Mouse (Mus musculus): ENCODE measurements around the gene Rcc2. TPM values are rescaled to one million over a fixed set of nuclear protein-coding genes. Genes with fewer than 3 reads are reported as not detected.
A peak's percentile ranks its signal among the peaks of the same experiment; 100 is the strongest.

Rcc2 gene
- polyA plus RNA-seq, 1 experiment from 2014 or later = 29.0 TPM

DNA sequence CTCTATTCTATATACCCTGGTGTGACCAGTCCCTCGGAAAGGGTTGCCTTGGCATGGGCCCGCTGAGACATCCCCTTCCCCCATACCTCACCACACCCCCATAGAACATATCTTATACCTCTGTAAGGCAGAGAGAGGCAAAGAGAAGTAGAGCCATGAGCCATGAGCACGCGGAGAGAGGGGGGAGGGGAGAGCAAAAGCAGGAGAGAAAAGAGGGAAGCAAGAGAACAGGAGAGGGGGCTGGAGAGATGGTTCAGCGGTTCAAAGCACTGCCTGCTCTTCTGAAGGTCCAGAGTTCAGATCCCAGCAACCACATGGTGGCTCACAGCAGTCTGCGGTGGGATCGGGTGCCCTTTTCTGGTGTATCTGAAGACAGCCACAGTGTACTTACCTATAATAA lies 8.9 kb upstream of the Rcc2 start:
- 65% methylated on average over 7 of the region's 7 CpGs for WGBS
- Histone ChIP-seq H3K36me3 (no peaks in the 10 kb centered on the region), H3K27me3 (ENCODE audit: insufficient read depth, poor library complexity, severe bottlenecking) (peaks cover 12% of the 10 kb centered on the region; the same call in 1 of the 2 replicates), H3K27ac (no peak overlapping the region), H3K4me3 (no peak overlapping the region), H3K4me1 (peaks cover 18% of the 10 kb centered on the region), H3K9me3 (no peaks in the 10 kb centered on the region)
- no peak for DNase-seq (ENCODE audit: low spot score)

DNA sequence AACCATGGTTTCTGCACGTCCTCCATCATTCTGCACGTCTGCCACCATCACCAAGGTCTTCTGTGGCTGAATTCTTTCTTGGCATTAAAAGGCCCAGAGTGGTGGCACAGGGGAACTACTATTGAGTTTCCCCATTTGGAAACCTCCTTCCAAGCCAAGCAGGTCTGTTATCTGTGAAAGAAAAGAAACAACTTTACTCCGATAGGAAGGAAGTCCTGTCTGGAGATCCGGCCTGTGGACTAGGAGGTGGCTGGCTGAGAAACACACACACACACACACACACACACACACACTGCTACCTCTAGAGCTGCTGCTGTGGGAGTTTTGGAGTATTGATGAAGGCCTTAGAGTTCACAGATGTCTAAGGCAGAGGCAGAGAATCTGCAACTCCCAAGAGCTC lies 6.8 kb upstream of the Rcc2 start:
- peaks cover 13% of the 10 kb centered on the region for H3K4me1 ChIP-seq

DNA sequence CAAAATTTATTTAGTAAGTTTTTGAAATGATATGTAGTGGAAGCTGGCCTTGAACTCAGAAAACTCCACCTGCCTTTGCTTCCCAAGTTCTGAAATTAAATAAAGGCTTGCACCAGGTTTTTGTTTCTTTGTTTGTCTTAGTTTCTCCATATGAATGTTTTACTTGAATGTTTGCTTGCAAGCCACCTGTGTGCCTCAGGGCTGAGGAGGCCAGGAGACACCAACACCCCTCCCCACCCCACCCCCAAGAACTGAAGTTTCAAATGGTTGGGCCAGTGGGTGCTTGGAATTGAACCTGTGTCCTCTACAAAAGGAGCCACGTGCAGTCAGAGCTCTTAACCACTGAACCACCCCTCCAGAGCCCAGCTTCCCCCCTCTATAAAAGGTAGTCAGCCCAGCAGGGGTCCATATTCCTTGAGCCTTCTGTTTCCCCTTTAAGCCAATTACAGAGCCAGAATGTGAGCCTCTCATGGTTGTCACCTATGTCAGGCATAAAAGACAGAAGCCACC lies 5.7 kb upstream of the Rcc2 start:
- no peaks in the 10 kb centered on the region for H3K36me3 ChIP-seq
- peaks cover 13% of the 10 kb centered on the region for H3K4me1 ChIP-seq
- no peaks in the 10 kb centered on the region for H3K9me3 ChIP-seq
- H3K27me3 ChIP-seq (ENCODE audit: insufficient read depth, poor library complexity, severe bottlenecking) = peaks cover 20% of the 10 kb centered on the region
- H3K4me3 ChIP-seq = no peak overlapping the region
- no peak overlapping the region for H3K27ac ChIP-seq
- whole genome bisulfite sequencing = 24% methylated on average over 1 of the region's 1 CpGs
- DNase-seq (ENCODE audit: low spot score) = no peak

More for the DNA sequence above, 6.8 kb upstream of the Rcc2 start:
- Histone ChIP-seq H3K27me3 (ENCODE audit: insufficient read depth, poor library complexity, severe bottlenecking) (peaks cover 17% of the 10 kb centered on the region), H3K9me3 (no peaks in the 10 kb centered on the region), H3K36me3 (no peaks in the 10 kb centered on the region), H3K4me3 (no peak overlapping the region), H3K27ac (no peak overlapping the region)
- DNase-seq (ENCODE audit: low spot score) = no peak
- WGBS = 44% methylated on average over 4 of the region's 4 CpGs

DNA sequence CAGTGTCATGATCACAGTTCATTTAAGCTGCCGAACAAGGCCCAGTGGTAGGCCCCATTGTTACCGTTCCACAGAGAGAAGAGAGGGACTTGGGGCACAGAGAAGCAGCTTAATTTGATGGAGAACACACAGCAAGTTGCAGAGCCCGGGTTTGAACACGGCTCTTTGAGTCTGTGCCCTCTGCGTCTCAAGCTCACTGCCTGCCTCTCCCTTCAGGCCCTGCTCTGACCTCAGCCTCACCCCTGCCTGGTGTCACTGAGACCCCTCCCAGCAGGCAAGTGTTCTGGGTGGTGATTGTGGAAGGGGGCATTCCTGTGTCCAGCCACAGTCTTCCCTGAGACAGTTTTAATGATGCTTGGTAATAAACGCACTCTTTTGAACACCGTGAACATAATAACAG lies 5.2 kb upstream of the Rcc2 start:
- Histone ChIP-seq H3K4me1 (peaks cover 12% of the 10 kb centered on the region), H3K36me3 (no peaks in the 10 kb centered on the region), H3K27me3 (ENCODE audit: insufficient read depth, poor library complexity, severe bottlenecking) (peaks cover 24% of the 10 kb centered on the region), H3K27ac (no peak overlapping the region), H3K4me3 (no peak overlapping the region), H3K9me3 (no peaks in the 10 kb centered on the region)
- WGBS = 80% methylated on average over 7 of the region's 7 CpGs
- DNase-seq (ENCODE audit: low spot score) = no peak

DNA sequence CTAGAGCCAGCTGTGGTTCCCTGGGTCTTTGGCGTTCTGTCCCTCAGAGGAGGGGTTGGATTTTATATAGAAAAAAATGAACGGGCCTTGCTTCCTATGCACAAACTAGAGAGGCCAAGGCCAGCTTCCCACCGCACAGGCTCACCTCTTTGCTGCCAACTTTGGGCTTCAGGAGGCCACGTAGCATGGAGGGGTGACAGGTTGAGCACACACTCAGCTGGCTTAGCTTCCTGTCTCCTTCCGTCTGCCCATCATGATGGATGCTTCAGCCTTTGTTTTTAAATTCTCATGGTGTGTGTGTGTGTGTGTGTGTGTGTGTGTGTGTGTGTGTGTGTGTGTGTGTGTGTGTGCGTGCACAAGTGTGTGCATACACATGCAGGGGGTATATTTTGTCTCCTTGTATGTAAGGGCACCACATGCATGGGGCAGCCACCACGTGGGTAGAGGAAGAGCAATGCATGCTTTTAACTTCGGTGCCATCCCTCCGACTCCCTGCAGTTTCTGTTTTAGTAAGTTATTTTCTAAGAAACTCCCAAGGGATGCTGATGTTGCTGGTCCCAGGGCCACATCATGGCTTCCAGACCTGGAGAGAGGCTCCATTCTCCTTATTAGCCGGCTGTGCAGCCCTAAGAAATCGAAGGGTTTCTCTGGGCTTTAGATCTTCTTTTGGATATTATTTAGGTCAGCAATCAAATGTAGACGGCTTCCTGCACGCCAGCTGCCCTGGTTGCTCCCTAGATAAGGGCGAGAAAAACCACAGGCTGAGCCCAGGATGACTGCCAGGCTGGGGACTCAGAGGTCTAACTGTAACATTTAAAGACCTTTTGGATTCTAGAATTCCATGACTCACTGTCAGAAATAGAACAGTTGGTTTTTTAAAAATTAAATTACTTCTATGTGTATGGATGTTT lies 4.4 kb upstream of the Rcc2 start:
- Histone ChIP-seq H3K27me3 (ENCODE audit: insufficient read depth, poor library complexity, severe bottlenecking) (peaks cover 25% of the 10 kb centered on the region), H3K36me3 (no peaks in the 10 kb centered on the region), H3K27ac (no peak overlapping the region), H3K9me3 (no peaks in the 10 kb centered on the region), H3K4me3 (no peak overlapping the region), H3K4me1 (peaks cover 14% of the 10 kb centered on the region; the same call in 1 of the 2 replicates)
- DNase-seq (ENCODE audit: low spot score) = no peak
- 68% methylated on average over 13 of the region's 14 CpGs for WGBS

DNA sequence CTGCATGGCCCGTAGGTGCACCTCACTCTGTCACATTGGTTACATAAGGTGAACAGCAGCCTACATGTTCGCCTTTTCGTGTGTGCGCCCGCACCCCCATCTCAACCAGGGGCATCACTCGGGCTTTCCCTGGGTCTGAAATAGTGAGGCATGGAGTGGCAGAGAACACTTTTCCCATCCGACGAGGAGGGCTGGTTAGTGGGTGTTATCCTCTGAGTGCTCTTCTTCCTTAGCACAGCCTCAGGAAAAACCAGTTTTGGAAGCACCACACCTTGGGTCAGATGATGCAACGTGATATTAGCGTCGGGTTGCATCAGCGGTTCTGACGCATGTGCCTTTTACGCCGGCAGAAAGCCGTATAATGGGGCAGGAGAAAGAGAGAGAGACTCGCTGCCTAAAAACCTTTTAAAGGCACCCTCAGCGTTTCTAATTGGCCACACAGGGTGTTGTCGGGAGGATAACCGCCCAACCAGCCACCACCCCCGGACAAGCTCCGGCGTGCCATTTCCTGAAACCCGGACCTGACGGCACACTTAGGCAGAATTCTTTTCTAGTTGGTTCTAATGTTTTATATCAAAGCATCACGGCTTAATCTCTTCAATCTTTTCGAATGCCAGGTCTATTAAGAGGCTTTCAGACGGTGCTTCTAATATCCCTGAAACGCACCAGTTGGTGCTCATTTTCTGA lies 757 bp upstream of the Rcc2 start:
- peak; percentile 88 for DNase-seq (ENCODE audit: low spot score)
- Histone ChIP-seq H3K27me3 (ENCODE audit: insufficient read depth, poor library complexity, severe bottlenecking) (peaks cover 25% of the 10 kb centered on the region), H3K36me3 (0 out of 2 replicates have a peak, but pooled peaks cover 3% of the 10 kb centered on the region), H3K4me1 (peaks cover 34% of the 10 kb centered on the region), H3K27ac (peak overlapping the region; percentile 98; the same call in 1 of the 2 replicates), H3K9me3 (no peaks in the 10 kb centered on the region), H3K4me3 (peak overlapping the region; percentile 96)
- 6% methylated on average over 29 of the region's 29 CpGs for WGBS

DNA sequence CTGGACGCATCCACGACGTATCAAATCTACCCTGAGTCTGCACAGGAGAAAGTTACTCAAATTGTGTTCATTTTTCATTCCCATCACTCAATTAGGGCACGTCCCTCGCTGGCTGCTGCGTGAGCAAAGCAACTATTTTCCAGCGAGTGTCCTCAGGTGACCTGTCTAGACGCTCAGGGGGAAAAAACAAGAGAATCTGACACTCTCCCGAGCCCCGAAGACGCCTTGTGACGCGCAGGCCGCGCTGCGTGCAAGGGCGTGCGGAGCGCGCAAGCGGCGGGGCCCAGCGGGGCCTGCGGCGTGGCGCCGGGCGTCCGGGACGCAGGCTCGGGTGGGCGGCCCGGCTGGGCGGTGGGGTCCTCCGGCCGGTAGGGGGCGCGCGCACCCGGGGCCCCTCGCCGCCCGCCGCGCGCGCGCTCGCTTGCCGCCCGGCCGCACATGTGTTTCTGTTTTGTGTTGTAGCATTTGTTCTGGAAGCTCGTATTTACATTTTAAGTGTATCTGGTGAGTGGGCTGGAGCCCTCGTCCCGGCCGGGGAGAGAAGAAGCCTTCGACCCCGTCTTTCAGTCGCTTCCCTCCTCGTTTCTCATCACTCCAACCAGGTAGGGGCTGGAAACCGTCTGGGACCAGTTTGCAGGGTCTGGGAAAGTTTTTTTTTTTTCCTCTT lies 841 bp downstream of the Rcc2 start:
- 1% methylated on average over 61 of the region's 61 CpGs for WGBS
- Histone ChIP-seq H3K9me3 (no peaks in the 10 kb centered on the region), H3K4me1 (peaks cover 41% of the 10 kb centered on the region), H3K27me3 (ENCODE audit: insufficient read depth, poor library complexity, severe bottlenecking) (peaks cover 25% of the 10 kb centered on the region), H3K4me3 (peak overlapping the region; percentile 96), H3K36me3 (peaks cover 19% of the 10 kb centered on the region), H3K27ac (peak overlapping the region; percentile 98)
- peak; percentile 89 for DNase-seq (ENCODE audit: low spot score)

DNA sequence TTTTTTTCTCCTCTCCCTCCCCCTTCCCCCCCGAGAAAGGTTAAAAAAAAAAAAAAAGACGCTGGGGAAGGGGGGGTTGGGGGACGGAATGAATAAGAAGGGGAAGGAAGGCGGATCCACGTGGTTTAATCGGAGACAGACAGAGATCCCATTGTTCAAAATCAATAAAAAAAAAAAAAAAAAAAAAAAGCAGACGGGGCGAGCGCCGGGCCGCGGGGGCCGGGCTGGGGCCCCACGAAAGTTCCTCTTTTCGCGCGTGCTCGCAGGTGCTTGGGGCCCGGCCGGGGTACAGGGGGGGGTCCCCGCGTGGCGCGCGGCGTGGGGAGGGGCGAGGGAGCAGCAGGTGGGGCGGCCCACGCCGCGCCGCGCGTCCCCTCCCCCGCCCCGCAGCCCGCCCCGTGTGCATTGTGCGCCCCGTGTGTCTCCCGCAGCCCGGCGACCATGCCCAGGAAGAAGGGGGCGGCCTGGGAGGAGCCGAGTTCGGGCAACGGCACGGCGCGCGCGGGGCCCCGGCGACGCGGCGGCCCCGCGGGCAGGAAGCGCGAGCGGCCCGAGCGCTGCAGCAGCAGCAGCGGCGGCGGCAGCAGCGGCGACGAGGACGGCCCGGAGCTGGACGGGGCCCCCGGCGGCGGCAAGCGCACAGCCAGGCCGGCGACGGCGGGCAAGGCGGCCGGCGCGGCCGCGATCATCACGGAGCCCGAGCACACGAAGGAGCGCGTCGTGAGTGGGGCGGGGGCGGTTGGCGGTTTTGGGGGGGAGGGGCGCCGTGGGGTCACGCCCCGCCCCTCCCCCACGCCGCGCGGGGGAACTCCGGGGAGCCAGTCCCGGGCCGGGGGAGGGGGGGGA lies 1.6 kb downstream of the Rcc2 start:
- Histone ChIP-seq H3K27me3 (ENCODE audit: insufficient read depth, poor library complexity, severe bottlenecking) (peaks cover 25% of the 10 kb centered on the region), H3K27ac (peak overlapping the region; percentile 98), H3K9me3 (no peaks in the 10 kb centered on the region), H3K4me1 (peaks cover 44% of the 10 kb centered on the region), H3K36me3 (peaks cover 26% of the 10 kb centered on the region), H3K4me3 (peak overlapping the region; percentile 96)
- DNase-seq (ENCODE audit: low spot score) = no peak
- WGBS = 6% methylated on average over 86 of the region's 107 CpGs

DNA sequence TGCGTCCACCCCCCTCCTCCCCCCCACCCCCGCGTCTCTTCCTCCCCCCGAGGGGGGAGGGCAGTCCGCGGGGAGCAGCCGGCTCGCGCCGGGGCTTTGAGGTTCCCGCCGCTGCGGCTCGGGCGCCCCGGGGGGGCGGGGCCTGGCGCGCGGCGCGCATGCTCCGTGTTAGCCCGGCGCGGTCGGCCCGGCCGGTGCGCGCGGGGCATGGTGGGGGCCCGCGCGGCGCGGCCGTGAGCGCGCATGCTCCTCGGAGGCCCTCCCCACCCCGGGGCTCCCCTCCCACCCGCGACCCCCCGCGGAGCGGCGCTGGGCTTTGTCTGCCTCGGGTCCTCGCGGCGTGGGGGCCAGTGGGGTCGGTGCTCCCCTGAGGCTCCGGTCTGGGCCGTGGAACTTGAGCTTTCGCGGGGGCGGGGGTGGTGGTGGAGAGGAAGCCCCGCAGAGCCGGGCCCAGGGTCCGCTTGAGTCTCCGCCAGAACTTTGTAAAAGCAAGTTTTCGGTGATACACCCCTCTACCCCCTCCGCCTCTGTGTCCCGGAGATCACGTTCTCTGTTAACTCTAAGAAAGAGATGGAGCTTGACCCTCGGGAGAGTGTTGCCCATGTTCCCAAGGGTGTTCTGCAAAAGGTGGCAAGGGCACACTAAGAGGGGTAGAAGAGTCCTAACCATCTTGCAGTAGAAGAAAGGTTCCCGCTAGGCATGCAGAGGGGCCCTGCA lies 2.4 kb downstream of the Rcc2 start:
- H3K36me3 ChIP-seq = peaks cover 34% of the 10 kb centered on the region
- peaks cover 52% of the 10 kb centered on the region for H3K4me1 ChIP-seq
- WGBS = 4% methylated on average over 35 of the region's 68 CpGs
- DNase-seq (ENCODE audit: low spot score) = peak; percentile 85
- H3K4me3 ChIP-seq = peak overlapping the region; percentile 96
- no peaks in the 10 kb centered on the region for H3K9me3 ChIP-seq
- peak overlapping the region; percentile 98 for H3K27ac ChIP-seq
- H3K27me3 ChIP-seq (ENCODE audit: insufficient read depth, poor library complexity, severe bottlenecking) = peaks cover 25% of the 10 kb centered on the region

DNA sequence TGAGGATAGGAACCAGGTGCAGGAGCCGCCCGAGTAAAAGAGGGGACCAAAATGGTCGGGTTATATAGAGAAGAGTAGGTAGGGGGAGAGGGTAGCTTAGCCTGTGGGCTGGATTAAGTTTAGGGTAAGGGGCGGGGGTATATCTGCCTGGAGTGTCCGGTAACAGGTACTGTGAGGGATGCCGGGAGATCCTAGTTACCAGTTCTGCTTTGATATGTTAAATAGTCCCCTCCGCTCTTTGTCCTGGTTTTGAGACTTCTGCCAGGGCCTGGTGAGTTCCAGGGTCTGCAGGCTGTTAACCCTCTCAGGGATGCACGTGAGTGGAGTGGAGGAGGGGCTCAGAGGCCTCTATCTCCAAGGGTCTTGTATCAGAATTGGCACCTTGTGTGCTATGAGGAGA lies 3.3 kb downstream of the Rcc2 start:
- WGBS = 30% methylated on average over 8 of the region's 8 CpGs
- Histone ChIP-seq H3K36me3 (peaks cover 42% of the 10 kb centered on the region), H3K4me1 (peaks cover 61% of the 10 kb centered on the region), H3K4me3 (peak overlapping the region; percentile 96), H3K9me3 (no peaks in the 10 kb centered on the region), H3K27ac (peak overlapping the region; percentile 98), H3K27me3 (ENCODE audit: insufficient read depth, poor library complexity, severe bottlenecking) (peaks cover 20% of the 10 kb centered on the region)
- no peak for DNase-seq (ENCODE audit: low spot score)

DNA sequence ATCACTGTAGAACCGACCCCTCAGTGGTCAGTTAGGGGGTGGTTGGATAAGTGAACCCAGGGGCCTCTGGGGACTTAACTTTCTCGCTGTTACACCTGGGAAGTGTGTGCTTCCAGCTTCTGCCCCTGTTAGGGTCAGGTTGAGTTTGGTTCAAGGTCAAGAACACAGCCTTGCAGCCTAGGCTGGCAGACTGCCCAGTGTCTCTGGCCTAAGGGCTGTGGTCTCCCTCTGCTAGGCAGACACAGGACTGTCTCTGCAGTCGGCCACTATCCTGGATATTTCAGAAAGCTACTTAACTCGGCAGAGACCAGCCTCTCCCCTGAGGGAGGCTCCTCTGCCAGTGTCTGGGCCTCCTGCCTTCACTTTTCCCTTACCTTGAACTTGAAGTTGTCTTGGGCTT lies 3.8 kb downstream of the Rcc2 start:
- peak overlapping the region; percentile 98 for H3K27ac ChIP-seq
- peaks cover 64% of the 10 kb centered on the region for H3K4me1 ChIP-seq
- WGBS = 58% methylated on average over 4 of the region's 4 CpGs

More for the DNA sequence above, 3.8 kb downstream of the Rcc2 start:
- Histone ChIP-seq H3K4me3 (peak overlapping the region; percentile 96), H3K27me3 (ENCODE audit: insufficient read depth, poor library complexity, severe bottlenecking) (peaks cover 15% of the 10 kb centered on the region), H3K9me3 (no peaks in the 10 kb centered on the region), H3K36me3 (peaks cover 48% of the 10 kb centered on the region)
- DNase-seq (ENCODE audit: low spot score) = no peak
